Mouse (Mus musculus) common myeloid progenitor, adult 5-6 weeks (primary cell): ENCODE data around the gene Chn1. TPM values are rescaled to one million over a fixed set of nuclear protein-coding genes. Genes with fewer than 3 reads are reported as not detected.

Experiments used
- ATAC-seq: replicated peaks from 2 replicates; pipeline ENCODE4 v1.8.0; 2016; ENCODE audit warnings: low read depth, mild to moderate bottlenecking, moderate TSS enrichment, inconsistent platforms; ENCODE audit not compliant: poor library complexity, severe bottlenecking
- total RNA-seq: library from RNA; stranded (forward); fragments of 200-1000, 187-1606 nt; gene quantifications from 2 replicates; pipeline ENCODE4 v1.2.3, GENCODE M21; 2017

The Chn1 gene
- total RNA-seq, 1 experiment from 2014 or later = 0.46 TPM

DNA sequence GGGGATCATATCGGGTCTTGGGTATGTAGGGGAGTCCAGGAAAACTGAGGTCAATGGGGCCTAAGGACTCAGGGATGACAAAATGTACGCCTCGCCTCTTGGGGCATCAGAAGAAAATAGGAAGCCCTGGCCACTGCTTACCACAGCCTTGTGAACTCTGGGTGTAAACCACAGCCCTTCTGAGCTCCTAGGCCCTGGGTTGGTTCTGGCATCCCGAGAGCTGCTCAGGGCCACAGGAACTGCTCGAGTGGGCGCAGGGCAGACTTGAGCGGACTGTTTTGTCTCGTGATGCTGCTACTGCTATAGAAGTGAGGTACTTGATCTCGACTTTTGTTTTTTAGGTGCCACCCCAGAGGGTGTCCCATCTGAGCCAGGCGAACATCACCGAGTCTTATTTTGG is 177.4 kb downstream of the Chn1 start:
- 0 out of 2 replicates have a peak, but pooled peaks have one; percentile 32 for ATAC-seq

DNA sequence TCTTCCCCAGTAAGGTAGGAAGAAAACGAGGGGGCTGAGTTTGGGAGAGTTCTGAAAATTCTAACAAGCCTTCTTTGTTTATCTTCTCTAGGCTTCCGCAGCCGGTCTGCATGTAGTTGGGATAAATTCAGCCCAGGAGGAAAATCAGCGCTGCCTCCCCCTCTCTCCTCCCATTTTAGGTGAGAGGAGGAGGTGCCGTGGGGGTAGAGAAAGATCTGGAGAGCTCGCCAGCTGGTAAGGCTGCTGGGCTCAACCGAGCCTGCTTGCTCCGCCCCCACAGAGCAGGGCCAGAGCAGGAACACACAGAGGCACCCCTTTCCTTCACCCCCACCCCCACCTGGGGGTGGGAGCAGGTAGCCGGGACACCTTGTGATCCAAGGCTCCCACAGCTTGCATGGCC is 178.4 kb downstream of the Chn1 start:
- no peak; the same call in 1 of the 2 replicates for ATAC-seq

DNA sequence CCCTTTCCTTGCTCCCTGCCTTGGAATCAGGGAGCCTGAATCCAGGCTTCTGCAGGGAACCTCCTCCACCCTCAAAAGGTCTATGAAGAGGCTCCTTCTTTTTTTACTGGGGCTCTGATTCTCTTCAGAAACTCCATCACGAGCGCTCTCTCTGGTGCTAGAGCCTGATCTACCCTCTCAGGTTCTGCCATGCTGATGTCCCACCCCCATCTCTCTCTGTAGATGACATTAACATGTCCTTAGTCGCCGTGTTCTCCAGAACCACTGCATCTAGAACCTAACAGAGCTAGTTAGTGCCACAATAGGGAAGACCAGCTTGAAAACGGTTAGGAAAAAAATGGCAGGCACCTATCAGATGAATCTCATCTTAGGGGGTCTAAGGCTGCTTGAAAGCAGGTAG is 178.8 kb downstream of the Chn1 start:
- ATAC-seq = no peak

DNA sequence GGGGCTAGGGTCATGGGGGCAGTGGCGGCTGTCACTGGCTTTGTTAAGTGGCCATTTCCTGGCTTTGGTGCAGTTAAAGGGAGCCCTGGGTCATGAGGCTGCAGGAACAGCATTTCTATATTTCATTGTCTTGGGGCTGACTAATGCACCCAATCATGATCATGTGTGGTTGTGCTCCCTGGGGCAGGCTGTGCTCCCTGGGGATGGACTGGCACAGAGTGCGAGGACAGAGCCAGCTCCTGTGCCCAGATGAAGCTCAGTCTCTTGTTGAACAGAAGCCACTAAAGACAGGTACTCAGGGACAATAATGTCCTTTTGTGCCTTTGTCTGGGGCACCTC is 182.1 kb downstream of the Chn1 start:
- ATAC-seq = no peak

DNA sequence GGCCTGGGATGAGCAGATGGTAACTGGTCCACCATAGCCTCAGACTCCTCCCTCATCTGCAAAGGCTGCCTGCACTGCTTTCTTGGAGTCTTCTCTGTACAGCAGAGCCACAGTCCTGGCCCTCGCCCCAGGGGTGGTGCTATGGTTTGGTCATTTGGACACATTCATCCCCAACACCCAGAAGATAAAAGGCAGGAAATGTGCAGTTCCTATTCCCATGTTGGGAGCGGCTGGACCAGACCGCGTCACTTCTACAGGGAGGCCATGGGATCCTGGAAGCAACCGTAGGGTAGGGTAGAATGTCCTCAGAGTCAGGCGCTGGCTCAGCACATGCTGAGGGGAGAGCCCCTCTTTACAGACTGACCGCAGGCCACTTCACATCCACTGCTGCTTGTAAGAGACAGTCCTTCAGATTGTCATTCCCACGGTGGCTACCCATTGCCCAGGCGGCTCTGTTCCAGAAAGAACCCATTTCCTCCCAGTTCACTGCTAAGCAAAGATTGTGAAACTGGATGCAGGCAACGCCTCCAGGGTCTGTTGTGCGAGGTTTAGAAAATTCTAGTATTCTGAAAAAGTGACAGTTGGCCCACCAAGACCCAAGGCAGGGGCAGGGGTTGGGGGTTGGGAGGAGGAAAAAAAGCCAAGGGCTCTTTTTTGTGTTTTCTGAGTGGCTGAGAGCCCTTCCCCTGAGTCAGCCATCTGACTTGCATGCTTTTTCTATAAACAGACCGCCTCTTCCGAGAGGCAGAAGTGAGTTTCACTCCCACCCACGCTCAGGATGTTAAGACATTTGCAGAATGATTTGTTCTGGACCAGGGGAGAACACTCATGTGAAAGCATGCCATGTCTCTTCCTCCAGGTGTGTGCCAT is 182.7 kb downstream of the Chn1 start:
- ATAC-seq = 0 out of 2 replicates have a peak, but pooled peaks have one; percentile 21

DNA sequence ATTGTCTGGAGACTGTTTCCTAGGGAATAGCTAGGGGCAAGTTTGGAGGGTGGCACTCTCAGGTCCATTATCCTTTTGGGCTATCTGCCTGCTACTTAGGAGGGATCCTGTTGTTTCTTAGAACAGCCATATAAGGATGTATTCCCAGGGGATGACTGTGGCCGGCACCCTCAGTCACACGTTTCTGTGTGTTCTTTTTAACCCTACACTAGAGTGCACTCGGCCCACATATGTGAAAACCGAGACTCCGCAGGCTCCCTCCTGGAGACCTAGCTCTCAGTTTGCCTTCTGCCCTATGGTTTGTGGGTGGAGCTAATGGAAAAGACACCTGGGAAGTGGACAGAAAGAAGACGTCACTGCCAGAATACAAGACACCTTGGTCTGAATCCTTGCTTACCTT is 183.9 kb downstream of the Chn1 start:
- ATAC-seq = no peak

DNA sequence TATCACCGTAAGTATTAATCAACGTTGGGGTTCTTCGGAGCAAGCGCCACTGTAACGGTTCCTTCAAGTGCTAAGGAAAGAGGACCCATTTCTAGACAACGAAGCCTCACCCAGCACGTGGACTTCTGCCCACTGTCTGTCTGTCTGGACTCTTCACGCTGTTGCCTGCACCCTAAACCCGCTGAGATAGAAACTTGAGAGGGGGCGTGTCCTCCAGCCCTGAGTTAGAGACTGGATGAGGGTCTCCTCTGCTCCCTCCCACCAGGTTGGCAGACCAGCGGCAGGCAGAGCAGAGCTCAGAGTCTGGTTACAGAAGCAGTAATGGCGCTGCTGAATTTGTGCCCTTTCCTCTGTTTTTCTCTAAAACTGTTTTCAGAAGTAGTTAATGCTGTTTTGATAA is 185.0 kb downstream of the Chn1 start:
- no peak for ATAC-seq

DNA sequence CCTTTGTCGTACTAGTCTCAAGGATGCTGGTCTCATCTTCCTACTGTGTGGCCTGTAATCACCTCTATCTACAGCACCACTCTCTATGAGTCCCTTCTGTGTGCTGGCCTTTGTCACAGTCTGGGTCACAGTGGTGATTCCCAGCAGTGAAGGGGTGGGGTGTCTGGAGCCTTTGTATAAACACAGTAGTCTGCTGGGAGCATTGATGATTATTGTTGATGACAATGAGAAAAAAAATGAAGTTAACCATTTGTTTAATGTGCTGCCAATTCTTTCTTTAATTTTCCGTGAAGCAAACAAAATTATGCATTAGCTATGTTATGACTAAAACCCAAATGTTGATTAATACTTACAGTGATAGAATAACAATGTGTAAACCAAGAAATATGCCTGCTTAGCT is 186.2 kb downstream of the Chn1 start:
- ATAC-seq = no peak

DNA sequence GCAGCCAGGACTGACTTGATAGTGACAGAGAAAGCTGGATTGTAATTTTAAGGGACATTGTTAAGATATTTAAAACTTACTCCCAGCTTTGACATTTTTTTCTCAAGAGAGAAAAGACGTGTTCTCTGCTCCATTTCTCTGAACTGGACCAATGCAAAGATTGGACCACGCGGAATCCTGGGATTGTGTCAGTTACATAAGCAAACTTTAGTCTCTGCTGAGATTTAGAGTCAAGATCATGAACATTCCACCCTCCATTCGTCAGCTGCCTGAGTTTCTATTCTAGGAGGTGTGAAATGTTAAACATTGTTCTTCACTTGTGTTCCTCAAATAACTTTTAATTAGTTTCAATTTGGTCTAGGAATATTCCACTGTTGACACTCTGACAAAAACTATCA is 188.0 kb downstream of the Chn1 start:
- no peak for ATAC-seq

DNA sequence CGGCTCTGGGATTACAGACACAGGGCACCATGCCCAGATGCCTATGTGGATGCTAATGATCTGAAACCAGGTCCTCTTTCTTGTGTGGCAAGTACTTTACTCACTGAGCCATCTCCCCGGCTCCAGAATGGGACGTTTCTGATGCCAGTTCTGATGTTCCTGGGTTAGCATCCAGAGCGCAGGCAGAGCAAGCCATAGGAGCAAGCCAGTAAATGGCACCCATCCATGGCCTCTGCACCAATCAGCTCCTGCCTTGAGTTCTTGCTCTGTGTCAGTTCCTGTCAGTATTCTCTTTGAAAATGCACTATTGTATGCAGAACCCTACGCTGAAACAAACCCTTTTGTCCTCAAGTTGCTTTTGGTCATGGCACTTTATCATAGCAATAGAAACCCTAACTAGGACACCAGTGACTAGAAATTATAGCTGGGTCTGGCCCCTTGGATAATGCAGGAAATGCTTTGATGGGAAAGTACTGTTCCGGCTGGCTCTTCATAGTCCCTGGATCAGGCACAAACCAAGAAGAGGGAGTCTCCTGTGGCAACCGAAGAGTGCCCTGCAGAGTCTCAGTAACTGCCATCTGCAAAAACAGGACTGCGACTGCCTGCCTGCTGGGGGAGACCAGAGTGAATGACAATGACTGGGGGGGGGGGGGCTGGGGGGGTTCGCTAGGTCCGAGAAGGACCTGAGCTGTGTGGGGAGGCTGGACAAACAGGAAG is 188.6 kb downstream of the Chn1 start:
- ATAC-seq = no peak

DNA sequence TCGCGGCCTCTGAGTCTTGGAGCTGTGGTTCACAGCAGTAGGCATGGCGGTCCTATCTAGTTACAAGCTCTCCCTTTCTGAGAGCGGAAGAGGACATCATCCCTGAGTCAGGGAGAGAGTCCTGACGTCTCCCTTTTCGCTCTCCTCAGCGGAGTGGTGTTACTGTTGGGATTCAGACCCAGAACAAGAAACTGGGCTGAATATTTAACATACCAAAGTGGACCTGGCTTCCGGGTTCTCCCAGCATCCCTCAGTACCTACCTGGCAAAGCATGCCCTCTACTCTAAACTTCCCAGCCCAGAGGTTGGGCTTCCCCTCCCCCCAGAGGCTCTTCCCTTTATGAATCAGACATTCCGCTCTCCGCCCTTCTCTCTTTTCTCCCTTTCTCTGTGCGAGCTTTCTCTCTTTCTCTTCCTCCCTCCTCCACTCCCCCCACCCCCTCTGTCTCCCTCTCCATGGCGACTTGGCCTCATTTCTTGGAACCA is 189.8 kb downstream of the Chn1 start:
- peak; percentile 28; the same call in 1 of the 2 replicates for ATAC-seq

DNA sequence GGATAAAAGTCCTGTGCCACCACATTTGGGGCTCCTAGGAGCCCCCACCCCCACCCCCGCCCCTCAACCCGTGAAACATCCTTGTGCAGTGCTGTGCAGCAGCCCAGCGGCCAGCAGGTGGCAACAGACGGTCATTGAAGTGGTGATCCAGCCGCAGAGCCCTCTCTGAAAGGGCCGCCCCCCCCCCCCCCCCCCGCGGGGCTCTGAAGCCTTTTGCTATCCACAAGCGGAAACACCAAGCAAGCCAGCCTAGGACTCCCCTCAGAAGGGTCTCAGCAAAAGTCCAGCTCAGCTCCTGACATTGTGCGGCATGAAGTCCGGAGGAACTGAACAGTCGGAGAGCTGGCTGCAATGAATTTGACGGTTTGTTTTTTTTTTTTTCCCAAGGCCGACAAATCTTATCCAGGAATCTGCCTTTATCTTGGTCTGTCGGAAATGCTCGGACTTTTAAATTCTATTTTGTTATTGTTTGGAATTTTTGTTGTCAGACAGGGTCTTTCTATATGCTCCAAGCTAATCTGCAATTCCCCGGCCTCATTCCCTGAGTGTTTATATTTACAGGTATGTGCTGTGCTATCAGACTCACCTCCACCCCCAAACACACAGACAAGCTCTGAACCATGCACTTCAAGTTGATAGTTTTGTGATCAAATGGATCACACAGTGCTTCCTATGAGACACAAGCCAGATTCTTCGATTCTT is 190.3 kb downstream of the Chn1 start:
- ATAC-seq = peak; percentile 88

DNA sequence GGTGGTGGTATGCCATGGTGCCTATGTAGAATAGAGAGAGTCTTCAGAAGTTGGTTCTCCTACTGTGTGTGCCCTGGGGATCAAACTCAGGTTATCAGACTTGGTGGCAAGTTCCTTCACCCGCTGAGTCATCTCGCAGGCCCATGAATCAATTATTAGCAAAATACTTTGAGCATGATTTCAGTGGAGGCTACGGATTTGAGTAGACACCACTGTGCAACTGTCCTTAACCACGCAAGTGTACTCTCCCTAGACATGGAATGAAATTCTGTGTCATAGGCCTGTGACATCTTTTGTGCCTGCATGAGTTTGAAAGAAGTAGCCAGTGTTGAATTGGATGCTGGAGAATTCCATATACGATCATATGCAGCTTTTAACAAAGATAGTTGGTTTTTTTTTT is 194.4 kb downstream of the Chn1 start:
- ATAC-seq = no peak

DNA sequence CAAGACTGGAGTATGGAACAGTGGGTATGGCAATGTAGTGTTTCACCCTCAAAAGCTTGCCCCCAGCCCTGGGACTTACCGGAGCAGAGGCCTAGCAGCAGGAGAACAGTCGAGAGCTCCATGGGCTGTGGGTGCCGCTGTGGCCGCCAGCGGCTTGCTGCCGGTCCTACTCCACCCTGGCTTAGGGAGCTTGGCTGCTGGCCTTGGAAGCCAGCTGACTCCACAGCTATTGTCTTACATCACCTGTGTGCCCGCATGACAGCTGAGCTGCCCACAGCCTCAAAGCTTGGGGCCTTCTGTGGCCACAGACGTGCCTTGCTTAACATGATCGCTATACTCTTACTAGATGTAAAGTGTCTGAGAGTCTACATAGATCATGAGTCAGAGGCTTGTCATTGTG is 195.0 kb downstream of the Chn1 start, which contains the start of gene Chrna1:
Gene Chrna1 (minus strand): TSS at position 173 of the 400 bp plus-strand sequence.
- ATAC-seq = no peak

DNA sequence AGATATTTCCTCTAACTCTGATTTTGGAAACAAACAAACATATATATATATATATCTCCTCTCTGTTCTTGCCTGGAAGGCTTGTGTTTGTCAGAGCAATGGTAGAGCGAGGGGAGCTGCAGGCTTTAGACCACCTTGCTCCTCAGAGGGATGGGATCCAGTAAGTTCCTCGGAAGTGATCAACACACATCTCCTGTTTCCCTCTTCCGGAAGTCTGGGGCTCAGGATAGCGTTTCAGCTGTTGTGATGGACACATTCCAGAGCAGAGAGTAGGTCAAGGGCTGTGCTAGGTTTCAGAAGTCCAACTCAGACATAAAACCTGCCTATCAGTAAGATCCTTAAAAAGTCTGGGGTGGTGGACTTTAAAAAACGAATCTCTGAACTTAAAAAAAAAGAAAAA is 196.0 kb downstream of the Chn1 start:
- no peak for ATAC-seq

DNA sequence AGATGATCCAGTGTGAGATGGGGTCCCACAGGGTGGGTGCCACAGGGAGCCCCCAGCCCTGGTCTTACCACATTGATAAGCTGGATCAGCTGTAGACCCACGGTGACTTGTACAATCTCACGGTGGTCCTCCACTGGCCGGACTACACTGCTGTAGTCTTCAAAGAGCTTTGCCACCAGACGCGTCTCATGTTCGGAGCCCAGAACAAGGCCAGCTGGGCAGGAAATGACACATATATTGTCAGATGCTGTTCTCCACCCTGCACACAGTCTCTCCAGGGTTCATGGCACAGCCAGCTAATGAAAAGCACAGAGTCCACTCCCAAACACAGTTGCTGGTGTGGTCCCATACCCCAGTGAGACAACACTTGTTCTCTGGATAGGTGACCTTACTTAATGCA is 200.7 kb downstream of the Chn1 start:
- ATAC-seq = no peak

DNA sequence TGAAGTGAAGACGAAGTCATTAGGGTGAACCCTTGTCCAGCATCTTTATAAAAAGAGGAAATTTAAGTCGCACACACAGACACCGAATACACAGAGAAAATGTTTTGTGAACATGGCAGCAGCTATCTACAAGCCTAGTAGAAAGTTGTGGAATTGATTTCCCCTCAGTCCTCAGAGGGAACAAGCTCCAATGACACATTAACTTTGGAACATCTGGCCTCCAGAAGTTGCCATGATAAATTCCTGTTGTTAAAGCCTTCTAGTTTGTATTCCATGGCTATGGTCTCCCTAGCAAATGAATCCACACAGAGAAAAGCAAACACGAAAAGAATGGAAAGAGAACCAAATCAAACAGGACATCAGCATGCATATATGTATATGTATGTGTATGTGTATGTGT is 201.6 kb downstream of the Chn1 start:
- no peak for ATAC-seq

DNA sequence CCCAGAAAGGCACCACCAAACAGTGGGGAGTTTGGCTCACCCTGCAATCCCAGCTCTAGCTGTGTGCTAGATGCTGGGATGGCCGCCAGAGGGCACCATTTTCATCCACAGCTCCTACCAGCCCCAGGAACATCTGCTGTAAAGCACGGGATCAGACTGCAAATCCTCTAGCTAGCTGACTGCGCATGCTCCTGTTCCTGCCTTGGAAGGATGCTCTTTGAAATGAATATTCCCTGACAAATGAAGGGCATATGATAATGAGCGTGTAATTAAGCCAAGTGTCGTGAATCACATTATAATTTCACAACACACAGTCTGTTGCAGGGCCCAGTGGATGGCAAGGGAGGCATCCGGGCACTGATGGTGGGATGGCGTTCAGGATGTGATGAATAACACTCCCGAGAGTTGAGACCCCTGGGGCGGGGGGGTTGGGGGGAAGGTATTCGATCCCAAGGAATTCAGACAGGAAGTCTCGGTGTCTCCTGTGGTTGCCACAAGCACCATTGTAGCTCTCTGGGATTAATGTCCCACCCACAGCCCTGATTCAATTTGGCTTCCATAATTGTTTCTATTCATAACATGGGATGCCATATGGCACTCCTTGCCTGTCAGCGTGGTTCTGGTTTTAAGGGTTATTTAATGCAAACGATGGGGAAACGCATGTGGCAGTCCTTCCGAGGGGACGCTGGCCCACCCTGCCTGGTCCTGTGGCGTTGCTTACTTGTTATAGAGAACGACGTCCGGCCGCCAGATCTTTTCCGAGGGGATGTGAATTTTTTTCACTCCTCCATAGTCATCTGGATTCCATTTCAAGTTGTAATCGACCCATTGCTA is 202.4 kb downstream of the Chn1 start:
- peak; percentile 83 for ATAC-seq

DNA sequence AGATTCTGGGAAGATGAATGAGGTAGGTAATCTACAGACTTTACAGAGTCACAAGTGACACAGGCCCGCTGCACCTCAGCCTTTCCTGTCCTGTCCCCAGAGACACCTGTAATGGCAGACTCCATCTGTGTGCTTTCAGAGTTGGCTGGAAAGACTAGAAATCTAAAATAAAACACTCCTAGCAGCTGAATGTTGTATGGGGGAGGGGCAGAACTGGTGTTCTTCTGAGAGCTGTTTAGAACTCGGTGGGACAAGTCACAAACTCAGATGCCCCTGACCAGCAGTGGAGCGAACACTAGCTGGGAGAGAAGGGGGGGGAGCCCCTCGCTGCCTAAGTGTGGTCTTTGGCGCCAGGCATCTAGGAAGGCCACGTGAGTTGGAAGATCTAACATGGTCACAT is 203.2 kb downstream of the Chn1 start:
- ATAC-seq = no peak

DNA sequence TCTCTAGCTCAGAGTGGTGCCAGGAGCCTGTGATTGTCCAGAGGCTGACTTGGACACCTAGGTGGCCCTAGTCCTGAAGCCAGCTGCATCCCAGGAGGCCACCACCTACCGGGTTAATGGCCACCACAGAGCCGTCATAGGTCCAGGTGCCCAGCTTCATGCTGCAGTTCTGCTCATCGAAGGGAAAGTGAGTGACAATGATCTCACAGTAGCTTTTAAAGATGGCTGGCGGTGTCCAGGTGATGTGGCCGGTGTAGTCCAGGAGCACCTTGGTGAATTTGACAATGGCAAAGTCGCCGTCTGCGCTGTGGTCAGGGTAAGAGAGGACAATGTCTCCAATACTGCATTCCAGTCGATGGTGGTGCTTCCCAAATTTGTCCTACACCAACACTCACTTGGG is 203.8 kb downstream of the Chn1 start:
- no peak for ATAC-seq
